Mouse (Mus musculus) intestine, embryonic 16.5 days (tissue): Measurements from ENCODE around the gene Tcl1. TPM values are rescaled to one million over a fixed set of nuclear protein-coding genes. Genes with fewer than 3 reads are reported as not detected.
"Not testable (repeated sequence)": the region's sequence is repeated elsewhere in the genome, so short reads cannot be mapped to it uniquely, and the experiment has no call there.

Experiments
- ATAC-seq: fragments of 200-750 bp; cut with Nextera tagmentation; 2 replicates; pipeline ENCODE4 v1.8.0; 2017; ENCODE audit warnings: moderate TSS enrichment, moderate library complexity
- H3K27ac ChIP-seq: fragments of 300-500 bp; sonication (generic); 2 replicates; pipeline ENCODE4 v1.5.1; 2014; ENCODE audit warnings: mild to moderate bottlenecking, low read length
- H3K27me3 ChIP-seq: fragments of 300-500 bp; sonication (generic); replicated peaks from 2 replicates; pipeline ENCODE4 v1.6.1; 2014; ENCODE audit warnings: low read length, control low read depth, mixed read lengths; ENCODE audit not compliant: control insufficient read depth, insufficient read depth
- H3K36me3 ChIP-seq: fragments of 300-500 bp; sonication (generic); 2 replicates; pipeline ENCODE4 v1.6.1; 2014; ENCODE audit warnings: low read length, control low read depth; ENCODE audit not compliant: control insufficient read depth, insufficient read depth
- H3K4me1 ChIP-seq: fragments of 300-500 bp; sonication (generic); 2 replicates; pipeline ENCODE4 v1.6.1; 2014; ENCODE audit warnings: low read length, control low read depth, mixed read lengths; ENCODE audit not compliant: control insufficient read depth, insufficient read depth
- H3K4me2 ChIP-seq: fragments of 300-500 bp; sonication (generic); 2 replicates; pipeline ENCODE4 v1.6.1; 2014; ENCODE audit warnings: low read depth, low read length, control low read depth
- H3K4me3 ChIP-seq: fragments of 300-500 bp; sonication (generic); 2 replicates; pipeline ENCODE4 v1.5.1; 2014; ENCODE audit warnings: mild to moderate bottlenecking, low read length
- H3K9ac ChIP-seq: fragments of 300-500 bp; sonication (generic); 2 replicates; pipeline ENCODE4 v1.6.1; 2014; ENCODE audit warnings: low read depth, low read length
- H3K9me3 ChIP-seq: fragments of 300-500 bp; sonication (generic); 2 replicates; pipeline ENCODE4 v1.6.1; 2016; ENCODE audit warnings: low read length, control low read depth; ENCODE audit not compliant: control insufficient read depth
- WGBS: fragments of 180-500 bp; shearing (Covaris S2); extraction: QIAGEN DNeasy Blood & Tissue Kit; methylation state at CpG from one replicate; pipeline ENCODE4 v1.1.7; 2014; 5-methylcytosine and 5-hydroxymethylcytosine counted together
- polyA plus RNA-seq: library from polyadenylated mRNA; unstranded; fragments of >200 nt; fragmentation: Nextera tagmentation; extraction: Ambion mirVana; gene quantifications from 2 replicates; pipeline ENCODE4 v1.2.1, GENCODE M21; 2015

Gene Tcl1
- polyA plus RNA-seq, 1 experiment from 2014 or later, result not detected

- no peaks in the 10 kb centered on the region for H3K36me3 ChIP-seq
- H3K27me3 ChIP-seq, result no peaks in the 10 kb centered on the region
- H3K9ac ChIP-seq, result no peak overlapping the region
- no peak overlapping the region for H3K4me2 ChIP-seq
- no peaks in the 10 kb centered on the region for H3K4me1 ChIP-seq
- ATAC-seq, result no peak
- H3K27ac ChIP-seq, result no peak overlapping the region
- 80% methylated on average over 3 of the region's 3 CpGs for WGBS
- H3K9me3 ChIP-seq, result no peaks in the 10 kb centered on the region
- H3K4me3 ChIP-seq, result no peak overlapping the region
Measured at GRCm38 (mm10) chr12:105235091-105235490, 12.5 kb upstream of the Tcl1 start.

DNA sequence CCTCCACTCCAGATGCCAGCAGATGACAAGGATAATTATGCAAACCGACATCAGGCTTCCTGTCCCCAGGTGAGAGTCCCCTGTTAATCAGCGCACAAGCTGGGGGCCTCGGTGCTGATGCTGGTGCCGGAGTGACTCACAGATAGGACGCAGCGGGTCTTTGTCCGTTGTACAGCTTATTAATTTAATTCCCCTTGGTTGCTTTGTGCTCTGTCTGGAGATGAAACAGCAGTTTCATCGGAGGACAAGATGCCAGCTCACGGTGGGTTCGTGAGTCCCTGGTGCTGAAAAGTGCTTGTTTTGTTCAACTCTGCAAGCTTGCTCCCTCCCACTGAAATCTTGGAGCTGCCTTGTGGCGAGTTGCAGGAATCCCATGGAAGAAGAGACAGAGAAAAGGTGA, 11.8 kb upstream of the Tcl1 start:
- 57% methylated on average over 11 of the region's 11 CpGs for WGBS

DNA sequence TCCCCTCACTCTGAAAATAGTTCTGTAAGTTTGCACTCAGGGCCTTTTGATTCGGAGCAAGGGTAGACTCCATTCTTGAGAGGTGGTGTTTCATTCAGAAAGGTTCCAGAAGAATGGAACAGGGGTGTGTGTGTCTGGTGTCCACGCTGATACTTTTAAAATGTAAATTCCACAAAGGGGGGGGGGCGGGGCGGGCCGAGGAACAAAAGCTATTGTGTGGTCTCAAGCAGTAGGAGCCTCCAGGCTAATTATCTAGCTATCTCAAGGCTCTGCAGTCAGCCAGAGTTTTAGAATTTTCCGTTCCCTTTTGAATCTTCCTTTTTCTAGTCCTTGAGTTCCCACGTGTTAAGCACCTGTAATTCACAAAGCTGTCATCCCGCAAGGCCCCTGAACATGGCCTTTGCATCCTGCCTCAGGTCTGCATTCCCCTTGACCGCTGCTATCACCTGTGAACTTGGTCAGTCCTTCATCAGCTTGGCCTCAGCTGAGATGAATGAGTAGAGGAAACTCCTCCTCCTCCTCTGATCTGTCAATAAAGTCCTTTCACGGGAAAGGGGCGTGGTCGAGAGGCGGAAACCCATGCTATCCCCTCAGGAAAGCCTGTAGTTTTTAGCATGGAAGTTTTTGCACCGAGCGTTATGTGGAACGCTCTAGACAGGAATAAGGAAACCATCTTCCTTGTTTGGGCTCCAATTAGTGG, 2.2 kb upstream of the Tcl1 start:
- H3K27me3 ChIP-seq, result no peaks in the 10 kb centered on the region
- WGBS, result 54% methylated on average over 16 of the region's 16 CpGs
- no peaks in the 10 kb centered on the region for H3K9me3 ChIP-seq
- no peak overlapping the region for H3K27ac ChIP-seq
- no peaks in the 10 kb centered on the region for H3K4me1 ChIP-seq
- ATAC-seq, result no peak
- H3K4me2 ChIP-seq, result no peak overlapping the region
- no peak overlapping the region for H3K4me3 ChIP-seq
- no peak overlapping the region for H3K9ac ChIP-seq
- H3K36me3 ChIP-seq, result no peaks in the 10 kb centered on the region

More for the DNA sequence above, 11.8 kb upstream of the Tcl1 start:
- no peak for ATAC-seq
- Histone ChIP-seq H3K9me3 (no peaks in the 10 kb centered on the region), H3K4me1 (no peaks in the 10 kb centered on the region), H3K4me2 (no peak overlapping the region), H3K27me3 (no peaks in the 10 kb centered on the region), H3K36me3 (no peaks in the 10 kb centered on the region), H3K27ac (no peak overlapping the region), H3K4me3 (no peak overlapping the region), H3K9ac (no peak overlapping the region)

DNA sequence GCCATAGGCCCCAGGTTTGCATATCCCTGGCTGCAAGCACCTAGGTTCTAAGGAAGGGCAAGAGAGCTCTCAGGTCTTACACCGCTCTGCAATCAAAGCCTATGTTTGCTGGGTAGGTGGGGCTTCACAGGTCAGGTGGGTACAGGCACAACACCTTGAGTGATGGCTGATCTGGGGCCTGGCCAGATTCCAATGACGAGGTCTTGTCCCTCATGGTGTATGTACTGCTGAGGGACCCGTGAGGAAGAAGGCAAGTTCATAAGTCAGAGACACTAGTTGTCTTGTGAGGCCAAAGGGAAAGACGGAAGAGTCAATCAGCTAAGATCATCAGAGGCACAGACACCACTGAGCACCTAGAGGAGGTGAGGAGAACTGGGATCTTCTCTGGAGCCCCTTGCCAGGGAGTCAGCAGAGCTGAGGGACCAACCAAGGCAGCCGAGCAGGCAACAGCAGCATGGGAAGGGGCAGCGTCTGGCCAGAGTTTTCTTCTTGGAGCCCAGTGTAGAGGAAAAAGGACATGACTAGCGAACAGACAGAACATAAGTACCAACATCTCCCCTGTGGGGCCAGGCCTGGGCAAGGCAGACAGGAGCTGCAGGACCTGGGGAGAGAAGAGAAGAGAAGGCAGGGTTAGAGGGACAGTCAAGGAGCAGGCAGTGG, 5.4 kb downstream of the Tcl1 start:
- Histone ChIP-seq H3K9me3 (no peaks in the 10 kb centered on the region), H3K27me3 (no peaks in the 10 kb centered on the region), H3K4me1 (no peaks in the 10 kb centered on the region), H3K4me2 (no peak overlapping the region), H3K9ac (no peak overlapping the region), H3K36me3 (no peaks in the 10 kb centered on the region), H3K4me3 (no peak overlapping the region), H3K27ac (no peak overlapping the region)
- no peak for ATAC-seq
- WGBS, result 83% methylated on average over 7 of the region's 7 CpGs

- Histone ChIP-seq H3K36me3 (no peaks in the 10 kb centered on the region), H3K4me2 (no peak overlapping the region), H3K9ac (no peak overlapping the region), H3K4me1 (no peaks in the 10 kb centered on the region), H3K27ac (no peak overlapping the region), H3K27me3 (no peaks in the 10 kb centered on the region), H3K4me3 (no peak overlapping the region), H3K9me3 (no peaks in the 10 kb centered on the region)
- ATAC-seq, result no peak
- 92% methylated on average over 7 of the region's 7 CpGs for WGBS
Measured at GRCm38 (mm10) chr12:105209231-105209630, 13.4 kb downstream of the Tcl1 start.

DNA sequence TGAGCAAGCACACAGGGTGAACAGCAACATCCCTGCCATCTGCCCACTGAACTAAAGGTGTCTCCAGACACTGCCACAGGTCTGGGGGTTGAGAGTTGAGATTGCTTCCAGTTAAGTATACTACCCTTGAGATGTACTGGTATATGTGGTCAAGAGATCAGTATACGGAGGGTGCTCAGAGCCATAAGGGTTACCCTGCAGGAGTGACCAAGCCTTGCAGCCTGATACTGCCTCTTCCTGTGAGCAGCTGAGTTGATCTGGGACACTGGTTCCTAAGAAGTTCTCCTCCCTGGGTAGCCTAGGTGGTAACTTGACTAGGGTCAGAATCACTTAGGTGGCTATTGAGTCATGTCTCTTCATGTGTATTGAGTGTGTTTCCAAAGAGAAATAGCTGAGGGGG, 14.2 kb downstream of the Tcl1 start:
- H3K9me3 ChIP-seq, result no peaks in the 10 kb centered on the region
- H3K4me1 ChIP-seq, result no peaks in the 10 kb centered on the region
- H3K9ac ChIP-seq, result no peak overlapping the region
- H3K36me3 ChIP-seq, result no peaks in the 10 kb centered on the region
- ATAC-seq, result no peak
- no peak overlapping the region for H3K4me2 ChIP-seq
- no peaks in the 10 kb centered on the region for H3K27me3 ChIP-seq
- WGBS, result 86% methylated on average over 1 of the region's 1 CpGs
- H3K4me3 ChIP-seq, result no peak overlapping the region
- no peak overlapping the region for H3K27ac ChIP-seq

DNA sequence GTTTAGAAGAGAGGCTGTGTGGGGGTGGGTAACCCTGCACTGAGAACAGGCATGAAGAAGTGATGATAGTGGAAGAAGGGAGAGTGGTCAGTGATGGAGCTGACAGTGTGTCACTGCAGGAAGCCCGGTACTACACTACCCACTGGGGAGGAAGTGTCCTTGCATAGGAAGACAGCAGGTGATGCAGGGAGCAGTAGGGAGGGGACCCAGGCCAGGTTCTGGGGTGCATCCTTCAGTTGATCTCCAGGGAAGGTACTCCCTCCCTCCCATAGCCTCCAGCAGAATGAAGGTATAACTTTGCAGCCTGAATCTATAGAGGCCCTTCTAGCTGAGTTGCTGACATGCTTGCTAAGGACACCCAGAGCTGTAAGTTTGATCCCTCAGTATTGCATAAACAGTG, 15.5 kb downstream of the Tcl1 start:
- Histone ChIP-seq H3K4me1 (no peaks in the 10 kb centered on the region), H3K9ac (no peak overlapping the region), H3K4me3 (no peak overlapping the region), H3K9me3 (no peaks in the 10 kb centered on the region), H3K4me2 (no peak overlapping the region), H3K27ac (no peak overlapping the region), H3K27me3 (no peaks in the 10 kb centered on the region), H3K36me3 (no peaks in the 10 kb centered on the region)
- no peak for ATAC-seq
- 76% methylated on average over 1 of the region's 1 CpGs for WGBS

DNA sequence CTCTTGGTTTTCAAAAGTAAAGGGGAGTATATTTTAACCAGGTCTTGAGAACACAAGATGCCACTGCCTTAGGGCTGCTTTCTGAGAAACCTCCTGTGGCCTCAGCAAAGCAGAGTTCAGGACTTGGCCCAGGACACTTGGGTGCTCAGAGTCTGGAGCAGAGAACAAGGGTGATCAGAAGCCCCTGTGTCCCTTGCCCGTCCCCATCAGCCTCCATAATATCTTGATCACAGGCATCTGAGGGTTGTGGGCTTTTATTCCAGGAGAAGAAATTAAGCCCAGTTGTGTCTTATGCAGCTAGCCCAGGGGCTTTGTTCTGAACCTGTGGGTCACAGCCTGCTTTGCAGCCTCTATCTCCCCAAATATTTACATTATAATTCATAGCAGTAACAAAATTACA, 20.9 kb downstream of the Tcl1 start, which contains the start of gene Tcl1b4:
Gene Tcl1b4, plus strand, starts transcription at position 301 of the 400 bp plus-strand sequence.
- not testable (repeated sequence) for H3K4me1 ChIP-seq, H3K36me3 ChIP-seq, H3K9me3 ChIP-seq, H3K9ac ChIP-seq, H3K4me3 ChIP-seq, ATAC-seq, H3K27ac ChIP-seq, H3K27me3 ChIP-seq, H3K4me2 ChIP-seq
- WGBS, result 88% methylated on average over 1 of the region's 1 CpGs

DNA sequence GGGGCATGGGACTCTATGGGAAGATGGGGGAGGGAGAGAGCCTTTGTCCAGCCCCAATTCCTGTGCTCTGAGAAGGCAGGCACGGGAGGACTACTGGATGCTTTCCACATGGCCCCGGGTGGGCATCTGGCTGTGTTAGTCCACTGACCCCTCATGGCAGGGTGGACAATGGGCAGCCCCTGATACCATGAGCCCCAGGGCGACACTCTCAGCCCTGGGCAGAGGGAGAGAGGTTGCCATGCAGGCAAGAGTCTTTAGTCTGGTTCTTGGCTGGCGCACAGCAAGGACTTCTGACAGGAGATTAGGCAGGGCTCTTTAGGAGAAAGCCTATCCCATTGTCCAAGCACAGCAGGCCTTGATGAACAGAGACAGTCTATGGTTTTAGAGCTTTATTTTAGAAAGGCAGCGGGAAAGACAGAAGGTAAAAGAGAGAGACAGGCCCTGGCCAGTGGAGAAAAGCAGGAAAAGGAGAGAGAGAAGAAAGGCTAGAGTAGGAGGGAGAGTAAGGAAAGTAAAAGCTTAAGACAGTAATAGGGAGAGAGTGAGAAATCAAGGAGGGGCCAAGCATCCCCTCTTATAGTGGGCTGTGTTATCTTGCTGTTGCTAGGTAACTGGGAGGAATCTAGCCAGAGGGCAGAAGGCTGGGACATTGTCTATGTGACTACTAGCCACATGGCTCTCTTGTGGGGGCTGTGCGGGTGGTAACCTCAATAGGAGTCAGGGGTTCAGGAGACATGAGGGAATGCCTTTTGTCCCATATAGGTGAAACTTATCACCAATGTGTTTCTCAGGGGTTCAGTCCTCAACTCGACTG, 22.7 kb downstream of the Tcl1 start:
- H3K36me3 ChIP-seq, H3K4me1 ChIP-seq, H3K9me3 ChIP-seq, H3K4me3 ChIP-seq, H3K9ac ChIP-seq, ATAC-seq, H3K27me3 ChIP-seq, H3K4me2 ChIP-seq, H3K27ac ChIP-seq: not testable (repeated sequence)
- WGBS, result 70% methylated on average over 7 of the region's 7 CpGs
